Mouse (Mus musculus) liver, embryonic 14.5 days (tissue): Measurements from ENCODE around the gene Gucd1. TPM values are rescaled to one million over a fixed set of nuclear protein-coding genes. Genes with fewer than 3 reads are reported as not detected.
"Not testable (repeated sequence)": the region's sequence is repeated elsewhere in the genome, so short reads cannot be mapped to it uniquely, and the experiment has no call there.

Experiments
- ATAC-seq: fragments of 200-750 bp; cut with Nextera tagmentation; 2 replicates; pipeline ENCODE4 v1.8.0; 2017; ENCODE audit warnings: moderate number of reproducible peaks, mild to moderate bottlenecking, moderate library complexity; ENCODE audit not compliant: insufficient read depth
- DNase-seq, 3 experiments: peaks; one replicate each; pipeline ENCODE4 v3.0.0-alpha.2; 2012 to 2013; ENCODE audit warnings: low read depth in 3 of 3, low spot score in 3 of 3
- H3K27ac ChIP-seq: fragments of 300-500 bp; sonication (generic); 2 replicates; pipeline ENCODE4 v1.5.1; 2014; ENCODE audit warnings: moderate library complexity, mild to moderate bottlenecking, control low read depth, inconsistent platforms
- H3K27me3 ChIP-seq: fragments of 300-500 bp; sonication (generic); 2 replicates; pipeline ENCODE4 v1.6.1; 2014; ENCODE audit warnings: mild to moderate bottlenecking, low read length, moderate library complexity; ENCODE audit not compliant: control insufficient read depth, insufficient read depth
- H3K36me3 ChIP-seq: fragments of 300-500 bp; sonication (generic); replicated peaks from 2 replicates; pipeline ENCODE4 v1.6.1; 2014; ENCODE audit warnings: low read depth; ENCODE audit not compliant: control insufficient read depth, insufficient read depth
- H3K4me1 ChIP-seq, 2 experiments: fragments of 200-500 bp in 1 of 2; fragments of 300-500 bp in 1 of 2; sonication (generic) in 1 of 2; replicated peaks; 2 replicates each; pipeline ENCODE4 v1.6.1; 2012 to 2014; ENCODE audit warnings: antibody characterized with exemption in 1 of 2, inconsistent platforms in 1 of 2, low read length in 1 of 2; ENCODE audit not compliant: control insufficient read depth in 2 of 2, insufficient read depth in 2 of 2
- H3K4me2 ChIP-seq: fragments of 300-500 bp; sonication (generic); 2 replicates; pipeline ENCODE4 v1.6.1; 2014; ENCODE audit warnings: low read depth, mild to moderate bottlenecking, control low read depth, moderate library complexity
- H3K4me3 ChIP-seq, 2 experiments: fragments of 200-500 bp in 1 of 2; fragments of 300-500 bp in 1 of 2; sonication (generic) in 1 of 2; 2 replicates each; pipeline ENCODE4 v1.5.1; 2012 to 2014; ENCODE audit warnings: low read depth in 2 of 2, low read length in 2 of 2, mild to moderate bottlenecking in 2 of 2, control low read depth in 1 of 2, inconsistent platforms in 1 of 2, moderate library complexity in 1 of 2; ENCODE audit not compliant: insufficient read depth in 1 of 2
- H3K9ac ChIP-seq: fragments of 300-500 bp; sonication (generic); replicated peaks from 2 replicates; pipeline ENCODE4 v1.6.1; 2014; ENCODE audit warnings: mild to moderate bottlenecking, control low read depth, moderate library complexity
- H3K9me3 ChIP-seq: fragments of 300-500 bp; sonication (generic); 2 replicates; pipeline ENCODE4 v1.6.1; 2016; ENCODE audit warnings: low read length, mixed read lengths; ENCODE audit not compliant: control insufficient read depth
- CTCF ChIP-seq: IDR thresholded peaks from 2 replicates; pipeline ENCODE4 v1.5.1; 2016; ENCODE audit warnings: antibody characterized with exemption, low read depth, control low read depth
- EP300 ChIP-seq: IDR thresholded peaks from 2 replicates; pipeline ENCODE4 v1.6.1; 2016; ENCODE audit warnings: antibody characterized with exemption, low read depth
- WGBS: fragments of 180-500 bp; shearing (Covaris S2); extraction: QIAGEN DNeasy Blood & Tissue Kit; methylation state at CpG from one replicate; pipeline ENCODE4 v1.1.7; 2014; ENCODE audit not compliant: insufficient replicate concordance; 5-methylcytosine and 5-hydroxymethylcytosine counted together
- polyA plus RNA-seq, 2 experiments: library from polyadenylated mRNA; depleted of rRNA in 1 of 2; stranded (reverse) in 1 of 2; unstranded in 1 of 2; fragments of >200 nt; fragmentation: Nextera tagmentation in 1 of 2; extraction: Ambion mirVana in 1 of 2; gene quantifications; 2 replicates each; pipeline versions ENCODE4 v1.2.1 to v1.2.3; 2012 to 2014

Gene Gucd1
- polyA plus RNA-seq, 2 experiments = 37.3 to 58.5 TPM

- 88% methylated on average over 7 of the region's 7 CpGs for WGBS
- H3K4me1 ChIP-seq = peaks cover 19 to 24% of the 10 kb centered on the region in 2 experiments
- no peak overlapping the region for H3K9ac ChIP-seq
Observed at GRCm38 (mm10) chr10:75510446-75510845, 7.3 kb downstream of the Gucd1 start.

DNA sequence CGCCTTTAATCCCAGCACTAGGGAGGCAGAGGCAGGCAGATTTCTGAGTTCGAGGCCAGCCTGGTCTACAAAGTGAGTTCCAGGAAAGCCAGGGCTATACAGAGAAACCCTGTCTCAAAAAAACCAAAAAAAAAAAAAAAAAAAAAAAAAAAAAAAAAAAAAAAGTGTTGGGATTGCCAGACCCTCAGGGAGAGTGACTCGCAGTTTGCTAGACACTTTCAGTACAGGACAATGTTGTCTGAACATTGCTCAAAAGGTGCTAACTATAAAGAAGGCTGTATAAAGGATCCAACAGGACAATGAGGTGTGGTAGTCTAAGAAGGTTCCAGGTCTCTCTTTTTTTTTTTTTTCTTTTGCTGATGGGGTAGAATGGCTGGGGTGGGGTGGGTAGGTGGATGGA is 11.8 kb downstream of the Gucd1 start:
- not testable (repeated sequence) for H3K4me3 ChIP-seq, H3K9ac ChIP-seq, DNase-seq, H3K27ac ChIP-seq, H3K9me3 ChIP-seq, H3K4me2 ChIP-seq, H3K4me1 ChIP-seq, ATAC-seq, H3K27me3 ChIP-seq
- H3K36me3 ChIP-seq = peaks cover 47% of the 10 kb centered on the region
- 81% methylated on average over 3 of the region's 3 CpGs for WGBS

More at GRCm38 (mm10) chr10:75510446-75510845, 7.3 kb downstream of the Gucd1 start:
- Histone ChIP-seq H3K27ac (no peak overlapping the region), H3K9me3 (no peaks in the 10 kb centered on the region), H3K36me3 (peaks cover 75% of the 10 kb centered on the region), H3K4me2 (no peak overlapping the region), H3K27me3 (no peaks in the 10 kb centered on the region), H3K4me3 (no peak overlapping the region)
- DNase-seq (no peak), ATAC-seq (no peak)
- TF ChIP-seq EP300 (no peak), CTCF (no peak)

GRCm38 (mm10) chr10:75505130-75505495 is 12.7 kb downstream of the Gucd1 start:
- Histone ChIP-seq H3K9ac (no peak overlapping the region), H3K4me3 (no peak overlapping the region), H3K27ac (peak overlapping the region; percentile 9; the same call in 1 of the 2 replicates), H3K4me2 (no peak overlapping the region), H3K27me3 (no peaks in the 10 kb centered on the region), H3K4me1 (peaks cover 4 to 14% of the 10 kb centered on the region in 2 experiments), H3K36me3 (peaks cover 39% of the 10 kb centered on the region), H3K9me3 (no peaks in the 10 kb centered on the region)
- 50% methylated on average over 3 of the region's 3 CpGs for WGBS
- TF ChIP-seq EP300 (no peak), CTCF (no peak)
- DNase-seq = no peak
- no peak for ATAC-seq

DNA sequence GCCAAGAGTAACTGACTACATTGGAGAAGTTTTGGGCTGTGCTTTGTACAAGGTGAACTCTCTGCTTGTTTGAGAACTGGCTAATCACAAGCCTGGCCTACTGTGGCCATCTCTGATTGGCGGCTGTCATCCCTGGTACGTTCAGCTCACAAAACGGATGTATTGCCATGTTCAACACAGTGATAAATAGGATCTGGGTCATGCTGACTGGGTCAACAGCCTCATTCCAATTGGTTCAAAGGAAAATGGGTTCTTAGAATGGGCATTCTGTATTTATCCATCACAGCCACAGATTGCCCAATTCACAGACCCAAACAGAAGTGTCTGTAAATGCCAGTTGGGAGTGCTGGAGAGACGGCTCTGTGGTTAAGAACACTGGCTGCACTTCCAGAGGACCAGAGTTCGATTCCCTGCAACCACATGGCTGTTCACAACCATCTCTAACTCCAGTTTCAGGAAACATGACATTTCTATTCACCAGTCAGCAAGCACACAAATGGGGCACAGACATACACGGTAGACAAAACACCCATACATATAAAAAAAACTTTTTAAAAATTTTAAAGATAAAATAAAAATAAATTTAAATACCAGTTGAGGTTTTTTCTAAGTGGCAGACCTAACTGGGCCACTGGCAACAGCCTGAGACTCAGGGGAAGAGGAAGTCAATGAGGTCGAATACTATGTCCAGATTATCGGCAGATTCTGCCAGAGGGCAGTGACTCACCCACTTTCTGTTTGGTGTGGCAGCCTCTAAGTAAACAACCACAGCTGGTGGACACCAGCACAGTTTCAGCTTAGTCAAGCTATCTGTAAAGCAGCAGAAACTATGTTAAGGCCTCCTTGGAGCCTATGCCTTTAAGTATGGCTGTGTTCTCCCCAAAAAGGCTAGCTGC is 13.3 kb downstream of the Gucd1 start:
- ATAC-seq (peak; percentile 60), DNase-seq (no peak)
- Histone ChIP-seq H3K4me1 (peaks cover 8 to 18% of the 10 kb centered on the region in 2 experiments), H3K4me3 (no peak overlapping the region), H3K9me3 (no peaks in the 10 kb centered on the region), H3K27me3 (no peaks in the 10 kb centered on the region), H3K27ac (peak overlapping the region; percentile 9; the same call in 1 of the 2 replicates), H3K36me3 (peaks cover 33% of the 10 kb centered on the region), H3K4me2 (no peak overlapping the region), H3K9ac (no peak overlapping the region)
- TF ChIP-seq EP300 = no peak
- TF ChIP-seq CTCF = no peak
- 51% methylated on average over 8 of the region's 8 CpGs for WGBS

DNA sequence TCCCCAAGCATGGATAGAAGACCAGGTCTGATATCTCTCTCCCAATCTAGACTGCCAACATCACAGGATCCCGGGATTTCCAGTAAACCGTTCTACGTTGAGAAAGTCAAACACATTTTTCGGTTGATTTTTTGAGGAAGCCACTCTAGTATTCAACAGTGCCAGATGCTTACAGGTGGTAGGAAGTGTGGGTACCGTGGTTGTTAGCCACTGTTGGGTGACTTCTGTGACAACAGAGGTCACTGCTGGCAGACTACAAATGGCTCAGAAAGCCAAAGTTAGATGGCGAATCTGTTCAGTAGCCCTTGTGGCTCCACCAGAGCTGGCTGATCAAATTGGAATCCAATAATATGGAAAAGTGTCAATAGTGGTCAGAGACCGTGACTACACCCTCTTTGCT is 14.1 kb downstream of the Gucd1 start:
- H3K4me2 ChIP-seq = no peak overlapping the region
- peaks cover 8 to 20% of the 10 kb centered on the region in 2 experiments for H3K4me1 ChIP-seq
- DNase-seq = no peak
- no peaks in the 10 kb centered on the region for H3K9me3 ChIP-seq
- no peaks in the 10 kb centered on the region for H3K27me3 ChIP-seq
- peaks cover 25% of the 10 kb centered on the region for H3K36me3 ChIP-seq
- H3K9ac ChIP-seq = no peak overlapping the region
- TF ChIP-seq CTCF (no peak), EP300 (no peak)
- WGBS = 85% methylated on average over 7 of the region's 7 CpGs
- no peak overlapping the region for H3K27ac ChIP-seq
- no peak overlapping the region for H3K4me3 ChIP-seq
- no peak for ATAC-seq
